Mouse (Mus musculus): ENCODE results near the gene Aanat.
"Not testable (repeated sequence)": the region's sequence is repeated elsewhere in the genome, so short reads cannot be mapped to it uniquely, and the experiment has no call there.

Gene Aanat

GRCm38 (mm10) chr11:116575396-116575795 is 10.8 kb upstream of the Aanat start:
- DNase-seq = no peak

DNA sequence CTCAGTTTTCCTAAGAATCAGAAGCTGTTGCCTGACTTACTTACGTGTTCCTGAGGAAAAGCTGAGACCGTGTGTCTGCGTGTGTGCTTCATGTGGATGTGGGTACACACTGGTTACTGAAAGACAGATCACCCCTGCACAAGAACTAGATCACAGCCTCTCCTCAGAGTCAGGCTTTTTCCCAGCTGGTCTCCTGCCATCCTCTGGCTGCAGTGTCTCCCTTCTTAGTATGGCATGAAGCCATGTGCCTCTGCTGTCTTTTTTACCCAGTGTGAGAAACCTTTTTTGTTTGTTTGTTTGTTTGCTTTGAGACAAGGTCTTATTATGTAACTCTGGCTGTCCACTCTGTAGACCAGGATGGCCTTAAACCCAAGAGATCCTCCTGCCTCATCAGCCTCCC is 7.0 kb upstream of the Aanat start:
- DNase-seq = no peak

- DNase-seq = no peak
Measured at GRCm38 (mm10) chr11:116580031-116580652, 6.1 kb upstream of the Aanat start.

- DNase-seq = peak; percentile 55
Measured at GRCm38 (mm10) chr11:116580711-116581375, 5.4 kb upstream of the Aanat start.

- DNase-seq = peak; percentile 91
Measured at GRCm38 (mm10) chr11:116581376-116581814, 4.8 kb upstream of the Aanat start, which contains the start of gene Ube2o. TSS of gene Ube2o (minus strand) at chr11:116581447.

- DNase-seq = no peak
Measured at GRCm38 (mm10) chr11:116585682-116586081, 550 bp upstream of the Aanat start.

DNA sequence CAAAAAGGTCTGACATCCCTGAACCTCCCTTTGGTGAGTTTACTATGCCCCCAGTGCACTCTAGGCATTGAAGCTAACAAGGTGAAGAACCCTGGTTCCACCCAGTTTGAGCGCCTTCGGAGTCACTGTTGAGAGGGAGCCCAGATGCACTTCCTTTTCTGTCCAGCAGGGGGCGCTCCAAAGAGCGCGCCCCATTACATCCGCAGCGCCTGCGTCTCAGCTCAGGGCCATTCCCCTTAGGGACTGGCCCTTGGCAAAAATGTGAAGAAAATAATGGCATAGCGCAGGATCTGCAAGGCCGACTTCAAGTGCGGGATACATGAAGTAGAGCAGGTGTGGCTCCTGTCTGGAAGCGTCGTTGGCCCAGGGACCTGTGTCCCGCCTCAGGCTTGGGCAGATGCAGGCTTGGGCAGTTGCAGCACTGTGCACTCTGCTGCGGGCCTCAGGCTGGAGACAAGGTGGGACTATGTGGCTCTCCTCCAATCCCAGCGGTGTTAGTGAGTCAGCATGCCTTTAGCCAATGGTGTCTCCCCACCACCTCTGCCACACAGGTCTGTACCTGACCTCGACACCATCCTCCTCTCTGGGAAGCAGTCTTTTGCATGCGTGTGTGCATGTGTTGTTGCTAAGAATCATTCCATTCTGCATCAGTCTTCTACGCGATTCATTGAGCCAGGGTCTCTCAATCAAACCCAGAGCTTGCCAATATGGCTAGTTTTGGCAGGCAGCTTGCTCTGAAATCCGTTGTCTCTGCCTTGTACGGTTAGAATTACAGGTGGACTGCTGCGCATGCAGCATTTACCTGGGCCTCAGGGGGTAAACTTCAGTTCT is 784 bp downstream of the Aanat start:
- DNase-seq = peak; percentile 80

DNA sequence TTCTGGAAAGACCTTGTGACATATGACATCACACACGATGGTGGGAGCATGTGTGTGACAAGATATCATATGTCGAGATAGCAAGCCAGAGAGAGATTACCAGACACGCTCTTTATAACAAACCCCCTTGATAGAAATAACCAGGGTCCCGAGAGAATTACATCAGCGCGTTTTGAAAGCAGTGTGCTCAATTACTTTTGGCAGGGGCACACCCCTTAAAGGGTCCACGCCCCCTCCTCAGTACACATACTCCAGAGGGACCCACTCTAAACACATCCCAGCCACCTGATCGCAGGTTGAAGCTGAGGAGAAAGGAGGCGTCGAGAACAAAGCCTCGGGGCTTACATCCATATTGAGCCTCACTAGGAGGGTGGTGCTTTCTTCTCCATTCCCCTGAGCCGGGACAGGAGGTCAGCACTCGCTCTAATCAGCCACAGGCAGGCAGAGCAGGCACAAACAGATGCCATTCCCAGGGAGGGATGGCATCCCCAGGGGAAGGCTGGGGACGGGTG is 2.8 kb downstream of the Aanat start:
- no peak for DNase-seq

DNA sequence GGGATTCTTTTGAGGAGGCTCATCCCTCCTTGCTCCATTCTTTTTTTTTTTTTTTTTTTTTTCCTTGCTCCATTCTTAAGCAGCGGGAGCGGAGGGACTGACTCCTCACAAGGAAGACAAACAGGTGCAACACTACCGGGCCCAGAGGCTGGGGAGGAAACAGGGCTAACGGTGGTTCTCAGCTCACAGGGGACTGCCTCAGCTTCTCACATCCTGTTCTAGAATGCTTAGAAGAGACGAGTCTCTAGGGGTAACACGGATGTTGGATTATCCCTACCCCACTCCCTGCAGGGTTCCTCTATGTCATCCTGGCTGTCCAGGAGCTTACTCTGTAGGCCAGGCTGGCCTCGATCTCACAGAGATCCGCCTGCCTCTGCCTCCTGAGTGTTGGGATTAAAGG is 3.3 kb downstream of the Aanat start:
- DNase-seq = no peak

DNA sequence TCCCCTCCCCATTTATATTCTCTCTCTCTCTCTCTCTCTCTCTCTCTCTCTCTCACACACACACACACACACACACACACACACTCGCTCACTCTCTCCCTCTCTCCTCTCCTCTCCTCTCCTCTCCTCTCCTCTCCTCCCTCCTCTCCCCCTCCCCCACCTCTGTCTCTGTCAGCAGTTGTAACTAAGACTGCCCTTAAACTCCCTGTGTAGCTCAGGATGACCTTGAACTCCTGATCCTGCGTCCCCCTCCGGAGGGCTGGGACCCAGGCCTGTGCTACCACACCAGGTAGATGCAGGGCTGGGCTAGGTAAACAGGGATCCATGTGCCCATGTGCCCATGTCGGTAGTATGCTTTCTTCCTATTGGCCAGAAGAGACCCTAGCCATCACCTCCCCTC is 5.4 kb downstream of the Aanat start:
- DNase-seq = no peak

GRCm38 (mm10) chr11:116592428-116592827 is 6.2 kb downstream of the Aanat start:
- peak; percentile 98 for DNase-seq

- no peak for DNase-seq
Measured at GRCm38 (mm10) chr11:116593345-116593744, 7.1 kb downstream of the Aanat start.

GRCm38 (mm10) chr11:116596766-116597165 is 10.5 kb downstream of the Aanat start:
- no peak for DNase-seq

- DNase-seq = no peak
Measured at GRCm38 (mm10) chr11:116598193-116598592, 12.0 kb downstream of the Aanat start.

GRCm38 (mm10) chr11:116599230-116599629 is 13.0 kb downstream of the Aanat start:
- no peak for DNase-seq

- DNase-seq = no peak
Measured at GRCm38 (mm10) chr11:116601166-116601565, 14.9 kb downstream of the Aanat start.

DNA sequence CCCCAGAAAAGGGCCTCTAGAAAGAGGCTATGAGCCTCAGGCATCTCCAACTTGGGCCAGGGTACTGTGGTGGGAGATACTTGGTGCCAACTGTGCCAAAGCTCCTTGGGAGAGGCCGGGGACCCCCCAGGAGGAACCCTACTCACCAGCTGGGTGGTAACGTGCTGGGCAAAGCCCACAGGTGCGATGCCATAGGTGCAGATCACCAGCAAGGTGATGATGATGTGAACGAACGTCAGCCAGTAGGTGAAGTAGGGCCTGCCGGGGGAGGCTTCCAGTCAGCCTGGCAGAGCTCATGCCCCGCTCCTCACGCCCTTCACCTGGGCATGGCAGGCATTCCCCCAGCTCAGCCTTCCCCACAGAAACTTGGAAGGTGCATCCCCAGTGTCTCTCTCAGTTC is 15.8 kb downstream of the Aanat start:
- no peak for DNase-seq

- DNase-seq = peak; percentile 74
Measured at GRCm38 (mm10) chr11:116603339-116603738, 17.1 kb downstream of the Aanat start.

- no peak for DNase-seq
Measured at GRCm38 (mm10) chr11:116604097-116604496, 17.9 kb downstream of the Aanat start.

DNA sequence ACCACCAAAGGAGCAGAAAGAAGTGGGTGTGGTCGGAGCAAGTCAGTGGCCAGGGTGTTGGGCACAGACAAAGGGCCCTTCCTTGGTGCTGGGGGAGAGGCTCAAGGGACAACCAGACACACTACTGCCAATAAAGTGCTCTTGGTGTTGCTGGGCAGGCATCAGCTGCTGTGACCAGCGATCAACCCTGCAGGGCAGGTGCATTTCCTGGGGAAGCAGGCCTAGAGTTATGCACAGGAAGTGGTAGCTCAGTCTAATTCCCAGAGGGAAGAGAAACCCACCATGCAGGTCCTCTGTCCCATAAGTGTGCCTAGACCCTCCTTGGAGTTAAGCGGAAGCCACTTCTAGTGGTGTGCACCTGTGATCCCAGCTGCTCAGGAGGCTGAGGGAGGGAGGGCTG is 21.5 kb downstream of the Aanat start:
- no peak for DNase-seq

DNA sequence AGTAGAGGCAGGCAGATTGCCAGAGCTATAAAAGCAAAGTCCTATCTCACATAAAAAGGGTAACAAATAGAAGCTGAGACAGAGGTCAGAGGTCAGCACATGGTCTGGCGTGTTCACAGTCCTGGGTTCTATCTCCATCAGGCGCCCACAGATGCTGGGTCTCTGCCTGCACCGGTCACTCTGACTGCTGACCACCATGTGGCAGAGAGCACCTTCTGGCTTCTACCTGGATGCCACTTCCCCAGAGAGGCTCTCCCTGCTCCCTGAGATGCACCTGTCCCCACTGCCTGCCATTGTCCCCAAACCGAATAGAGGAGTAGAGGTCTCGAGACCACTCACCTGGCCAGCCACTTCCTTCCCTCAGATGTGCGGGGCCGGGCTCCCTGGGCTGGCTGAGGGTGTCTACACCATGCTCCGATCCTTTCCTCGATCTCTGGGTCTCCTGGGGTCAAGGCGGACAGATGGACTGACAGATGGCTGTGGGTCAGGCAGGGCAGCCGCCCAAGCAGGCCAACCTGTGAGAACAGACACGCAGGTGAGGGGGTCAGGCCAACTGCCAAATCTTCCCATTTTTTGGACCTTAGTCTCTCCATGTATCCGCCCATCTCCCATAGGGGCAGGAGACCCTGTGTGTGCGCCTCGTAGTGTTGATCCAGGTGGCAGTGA is 23.9 kb downstream of the Aanat start:
- no peak for DNase-seq

- not testable (repeated sequence) for DNase-seq
Measured at GRCm38 (mm10) chr11:116611168-116611567, 24.9 kb downstream of the Aanat start.

DNA sequence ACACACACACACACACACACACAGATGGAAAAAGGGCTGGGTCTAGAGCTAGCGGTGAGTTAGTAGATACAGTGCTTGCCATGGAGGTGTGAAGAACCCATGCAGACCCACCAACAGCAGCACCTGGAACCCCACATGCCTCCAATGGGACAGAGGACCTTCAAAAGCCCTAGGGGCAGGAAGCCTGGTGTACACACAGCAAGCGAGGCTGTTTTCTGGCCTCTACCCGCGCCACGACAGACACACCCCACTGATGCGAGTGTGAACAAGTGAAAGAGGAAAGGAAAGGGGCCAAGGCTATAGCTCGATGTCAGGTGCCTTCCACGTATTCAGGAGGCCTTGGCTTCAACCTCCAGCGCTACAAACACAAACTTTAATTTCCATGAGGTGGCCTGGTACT is 25.7 kb downstream of the Aanat start:
- DNase-seq = no peak

All from lung, postnatal 10 days (tissue).